Mouse (Mus musculus) G1E (cell line): ENCODE data around the gene Kif5c. TPM values are rescaled to one million over a fixed set of nuclear protein-coding genes. Genes with fewer than 3 reads are reported as not detected.

Experiments used
- ATAC-seq: 2 replicates; pipeline ENCODE4 v1.8.0; 2016; ENCODE audit warnings: mild to moderate bottlenecking; ENCODE audit not compliant: insufficient number of reproducible peaks, poor library complexity, low FRiP score, severe bottlenecking; ENCODE audit errors: extremely low read depth
- DNase-seq: peaks from one replicate; pipeline ENCODE4 v3.0.0; 2012; ENCODE audit warnings: low spot score
- H3K27me3 ChIP-seq: 2 replicates; pipeline ENCODE4 v1.6.1; 2012; ENCODE audit warnings: mild to moderate bottlenecking, low read length, inconsistent platforms; ENCODE audit not compliant: insufficient read depth
- H3K36me3 ChIP-seq: replicated peaks from 2 replicates; pipeline ENCODE3; 2012; ENCODE audit warnings: mild to moderate bottlenecking, inconsistent platforms
- H3K4me1 ChIP-seq: 2 replicates; pipeline ENCODE4 v1.6.1; 2012; ENCODE audit warnings: low read depth, low read length, inconsistent platforms, mixed read lengths; ENCODE audit not compliant: insufficient read depth
- H3K4me3 ChIP-seq: 2 replicates; pipeline ENCODE4 v1.5.1; 2012; ENCODE audit warnings: low read depth, mild to moderate bottlenecking, inconsistent platforms, low read length, moderate library complexity, mixed read lengths
- H3K9me3 ChIP-seq: replicated peaks from 2 replicates; pipeline ENCODE4 v1.6.1; 2012; ENCODE audit warnings: inconsistent platforms
- CTCF ChIP-seq: IDR thresholded peaks from 2 replicates; pipeline ENCODE4 v1.5.1; 2012; ENCODE audit warnings: low read depth, low read length, inconsistent platforms, mixed read lengths
- GATA1 ChIP-seq: IDR thresholded peaks from 2 replicates; pipeline ENCODE4 v1.6.1; 2012; ENCODE audit warnings: borderline replicate concordance, low read length, inconsistent platforms, mixed read lengths
- GATA2 ChIP-seq: IDR thresholded peaks from 2 replicates; pipeline ENCODE4 v1.6.1; 2012; ENCODE audit warnings: low read depth, low read length, inconsistent platforms, borderline replicate concordance
- POLR2AphosphoS5 ChIP-seq: IDR thresholded peaks from 2 replicates; pipeline ENCODE4 v1.6.1; 2012; ENCODE audit warnings: low read depth, low read length, inconsistent platforms; ENCODE audit not compliant: insufficient replicate concordance
- TAL1 ChIP-seq: conservative IDR thresholded peaks from 2 replicates; pipeline ENCODE4 v1.6.1; 2012; ENCODE audit warnings: low read depth, low read length, inconsistent platforms, mixed read lengths
- polyA plus RNA-seq: library from polyadenylated mRNA; stranded (reverse); fragments of >175 nt; gene quantifications from 2 replicates; pipeline ENCODE4 v1.2.3, GENCODE M21; 2012
- total RNA-seq, 2 experiments: library from RNA; stranded (forward) in 1 of 2; stranded (reverse) in 1 of 2; fragments of 200-1000 nt in 1 of 2; fragments of >200 nt in 1 of 2; fragmentation: Nextera tagmentation in 1 of 2; gene quantifications; 2 replicates each; pipeline ENCODE4 v1.2.3; 2014 to 2017

The Kif5c gene
- total and polyA plus RNA-seq, 3 experiments, result 0.02 to 1.8 (median 1.5) TPM

DNA sequence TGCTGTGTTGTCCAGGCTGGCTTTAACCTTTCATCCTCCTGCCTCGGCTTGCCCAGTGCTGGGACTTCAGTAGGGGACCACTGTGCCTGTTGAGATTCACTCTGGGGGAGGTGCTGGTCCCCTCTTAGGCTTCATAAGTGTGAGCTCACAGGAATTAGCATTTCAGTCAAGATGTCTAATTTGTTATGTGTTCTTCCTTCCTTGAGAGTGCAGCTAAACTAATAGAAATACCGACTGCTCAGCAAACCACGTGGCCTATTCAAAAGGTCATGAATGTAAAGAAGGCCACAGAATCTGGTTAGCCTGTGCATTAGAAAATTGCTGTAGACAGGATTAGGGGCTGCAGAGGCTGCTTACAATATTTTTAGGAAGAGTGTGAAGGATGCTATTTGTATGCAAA lies 99.4 kb downstream of the Kif5c start:
- H3K27me3 ChIP-seq, result peaks cover 26% of the 10 kb centered on the region
- H3K9me3 ChIP-seq, result no peaks in the 10 kb centered on the region
- DNase-seq, result no peak
- ATAC-seq, result no peak
- H3K4me3 ChIP-seq, result no peak overlapping the region
- H3K36me3 ChIP-seq, result no peaks in the 10 kb centered on the region
- peaks cover 9% of the 10 kb centered on the region for H3K4me1 ChIP-seq
- TF ChIP-seq TAL1 (no peak), GATA1 (no peak), POLR2AphosphoS5 (no peak), GATA2 (no peak), CTCF (no peak)

GRCm38 (mm10) chr2:49718935-49719850 lies 100.1 kb downstream of the Kif5c start:
- Histone ChIP-seq H3K27me3 (peaks cover 21% of the 10 kb centered on the region), H3K9me3 (no peaks in the 10 kb centered on the region), H3K36me3 (no peaks in the 10 kb centered on the region), H3K4me1 (peaks cover 15% of the 10 kb centered on the region), H3K4me3 (no peak overlapping the region)
- ATAC-seq (no peak), DNase-seq (no peak)
- TF ChIP-seq GATA2 (no peak), POLR2AphosphoS5 (no peak), TAL1 (no peak), GATA1 (no peak), CTCF (no peak)

DNA sequence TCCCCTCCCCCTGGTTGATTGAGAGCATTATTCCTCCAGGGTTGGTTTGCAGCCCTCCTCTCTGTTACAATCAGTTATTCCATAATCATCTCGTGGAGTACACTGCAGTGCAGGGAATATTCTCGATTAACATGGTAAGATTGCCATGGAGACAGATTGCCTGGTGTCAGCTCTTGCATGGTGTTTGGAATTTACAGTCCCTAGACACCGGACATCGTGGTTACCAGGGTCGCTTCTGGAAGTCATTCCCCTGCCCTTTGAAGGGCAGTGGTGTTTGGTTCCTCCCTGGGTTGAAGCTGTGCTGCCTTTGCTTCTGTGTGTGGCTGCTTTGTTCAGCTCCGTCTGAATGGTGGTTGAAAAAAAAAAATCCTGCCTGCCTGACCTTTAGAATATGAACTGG lies 100.8 kb downstream of the Kif5c start:
- TF ChIP-seq POLR2AphosphoS5 (no peak), GATA2 (no peak), CTCF (no peak), GATA1 (no peak), TAL1 (no peak)
- Histone ChIP-seq H3K27me3 (peaks cover 18% of the 10 kb centered on the region; the same call in 1 of the 2 replicates), H3K4me3 (no peak overlapping the region), H3K36me3 (no peaks in the 10 kb centered on the region), H3K4me1 (peaks cover 15% of the 10 kb centered on the region), H3K9me3 (no peaks in the 10 kb centered on the region)
- ATAC-seq, result no peak
- no peak for DNase-seq

DNA sequence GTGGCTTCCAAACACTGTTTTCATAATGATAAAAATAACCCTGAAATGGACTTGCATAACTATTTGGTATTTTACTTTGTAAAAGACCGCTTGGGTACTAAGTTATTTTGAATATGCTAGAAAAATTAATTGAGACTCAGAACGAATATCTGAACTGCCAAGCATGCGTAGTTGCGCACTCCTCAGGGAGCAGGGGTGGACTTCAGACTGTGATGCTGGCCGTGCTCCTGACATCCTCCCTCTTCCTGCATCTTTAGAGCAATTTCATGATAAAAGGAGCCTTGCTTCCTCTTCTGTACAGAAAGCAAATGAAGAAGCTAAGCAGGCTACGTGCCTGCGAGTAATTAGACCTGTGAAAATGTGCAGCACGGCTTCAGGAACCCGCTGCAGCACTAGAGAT lies 101.2 kb downstream of the Kif5c start:
- ATAC-seq (no peak), DNase-seq (no peak)
- Histone ChIP-seq H3K36me3 (peaks cover 5% of the 10 kb centered on the region), H3K27me3 (peaks cover 18% of the 10 kb centered on the region; the same call in 1 of the 2 replicates), H3K4me1 (peaks cover 17% of the 10 kb centered on the region), H3K9me3 (no peaks in the 10 kb centered on the region), H3K4me3 (no peak overlapping the region)
- TF ChIP-seq TAL1 (no peak), POLR2AphosphoS5 (no peak), GATA1 (no peak), CTCF (no peak), GATA2 (no peak)

- H3K4me1 ChIP-seq, result peaks cover 27% of the 10 kb centered on the region
- no peak for DNase-seq
- no peak for ATAC-seq
- no peaks in the 10 kb centered on the region for H3K9me3 ChIP-seq
- H3K4me3 ChIP-seq, result no peak overlapping the region
- peaks cover 21% of the 10 kb centered on the region for H3K36me3 ChIP-seq
- peaks cover 7% of the 10 kb centered on the region; the same call in 1 of the 2 replicates for H3K27me3 ChIP-seq
- TF ChIP-seq GATA1 (no peak), CTCF (no peak), GATA2 (no peak), TAL1 (no peak), POLR2AphosphoS5 (no peak)
These were observed 103.2 kb downstream of the Kif5c start for GRCm38 (mm10) chr2:49722331-49722730.

DNA sequence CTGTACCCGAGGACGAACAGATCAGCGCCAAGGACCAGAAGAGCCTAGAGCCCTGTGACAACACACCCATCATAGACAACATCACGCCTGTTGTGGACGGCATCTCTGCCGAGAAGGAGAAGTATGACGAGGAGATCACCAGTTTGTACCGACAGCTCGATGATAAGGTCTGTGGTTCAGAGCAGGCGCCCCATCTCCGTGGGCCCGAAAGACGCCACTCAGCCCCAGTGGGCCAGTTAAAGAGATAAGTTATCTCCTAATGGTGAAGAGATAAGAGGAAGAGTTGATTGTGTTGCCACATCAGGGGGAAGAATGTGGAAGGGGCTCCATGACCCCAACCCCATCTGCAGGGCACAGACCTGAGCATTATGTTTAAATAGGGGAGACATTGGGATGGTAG lies 103.9 kb downstream of the Kif5c start:
- peaks cover 31% of the 10 kb centered on the region for H3K4me1 ChIP-seq

More for the DNA sequence above, 103.9 kb downstream of the Kif5c start:
- ATAC-seq (no peak), DNase-seq (no peak)
- no peak overlapping the region for H3K4me3 ChIP-seq
- peaks cover 24% of the 10 kb centered on the region for H3K36me3 ChIP-seq
- no peak for TF ChIP-seq GATA2
- no peak for TF ChIP-seq GATA1
- no peak for TF ChIP-seq TAL1
- TF ChIP-seq POLR2AphosphoS5, result no peak
- no peak for TF ChIP-seq CTCF
- H3K27me3 ChIP-seq, result peaks cover 7% of the 10 kb centered on the region; the same call in 1 of the 2 replicates
- no peaks in the 10 kb centered on the region for H3K9me3 ChIP-seq
